Mouse (Mus musculus) layer of hippocampus, postnatal 10 days (tissue): ENCODE data around the gene Eml1. TPM values are rescaled to one million over a fixed set of nuclear protein-coding genes. Genes with fewer than 3 reads are reported as not detected.

ENCODE experiments used
- DNase-seq, 2 experiments: peaks; one replicate each; pipeline ENCODE4 v3.0.0; 2021; ENCODE audit warnings: low spot score in 2 of 2
- total RNA-seq, 2 experiments: library from RNA; stranded (reverse); gene quantifications; 2 replicates each; pipeline ENCODE4 v1.2.3; 2021

Eml1 gene
- total RNA-seq, 2 experiments from 2014 or later = 43.5 to 51.0 TPM

- DNase-seq = peak; percentile 55 to 59
Measured at GRCm38 (mm10) chr12:108541088-108541487, 170.3 kb downstream of the Eml1 start.

DNA sequence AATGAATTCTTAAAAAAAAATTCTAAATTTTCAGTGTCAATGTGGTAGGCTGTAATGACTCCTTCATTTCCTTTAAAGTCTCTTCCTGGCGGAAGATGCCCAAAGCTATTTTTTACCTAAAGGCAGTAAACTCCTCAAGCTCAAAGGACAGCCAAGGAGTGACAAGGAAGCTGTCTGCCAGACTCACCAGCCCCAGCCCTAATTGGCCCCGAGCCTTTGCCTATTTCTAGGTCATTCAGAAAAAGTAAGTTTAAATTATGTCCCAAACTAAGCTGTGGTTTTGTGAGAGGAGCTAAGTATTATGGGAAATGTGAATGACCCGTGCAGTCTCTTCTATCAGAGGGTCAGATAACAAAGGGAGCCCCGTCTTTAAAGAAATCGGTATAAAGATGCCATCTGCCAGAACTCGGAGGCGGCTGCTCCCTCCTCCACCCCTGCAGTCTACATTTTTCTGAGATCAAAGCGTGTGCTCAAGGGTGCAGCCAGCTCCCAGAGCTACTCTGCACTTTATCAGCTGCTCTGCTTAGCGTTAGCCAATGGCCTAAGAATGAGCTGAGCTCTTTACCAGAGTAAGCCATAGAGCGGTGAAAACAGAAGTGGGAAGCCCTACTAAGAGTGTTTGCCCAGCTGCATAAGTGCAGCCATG is 175.9 kb downstream of the Eml1 start:
- DNase-seq = no peak

DNA sequence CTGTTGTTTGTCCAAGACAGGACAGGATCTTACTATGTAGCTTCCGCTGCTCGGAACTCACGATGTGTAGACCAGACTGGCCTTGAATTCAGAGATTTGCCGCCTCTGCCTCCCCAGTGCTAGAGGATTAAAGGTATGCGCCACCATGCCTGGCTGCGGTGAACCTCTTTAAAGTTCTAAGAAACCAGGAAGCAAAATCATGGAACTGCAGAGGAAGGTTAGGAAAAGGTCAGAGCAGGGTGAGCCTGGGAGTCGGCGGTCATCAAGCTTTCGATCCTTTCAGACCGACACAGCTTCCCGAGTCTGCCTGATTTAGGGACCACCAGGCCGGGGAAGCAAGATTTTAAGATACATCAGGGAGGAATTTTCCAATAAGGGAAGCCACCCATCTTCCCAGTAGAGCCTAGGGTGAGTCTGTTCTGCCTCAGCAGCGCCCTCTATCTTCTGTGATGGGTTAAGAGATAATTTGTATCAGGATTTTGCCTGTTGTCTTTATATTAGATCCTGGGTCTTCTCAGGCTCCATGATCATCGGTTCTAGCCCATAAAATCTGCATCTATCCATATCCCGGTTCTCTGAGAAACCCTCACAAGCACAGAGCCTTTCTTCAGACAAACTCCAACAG is 176.6 kb downstream of the Eml1 start:
- no peak for DNase-seq

DNA sequence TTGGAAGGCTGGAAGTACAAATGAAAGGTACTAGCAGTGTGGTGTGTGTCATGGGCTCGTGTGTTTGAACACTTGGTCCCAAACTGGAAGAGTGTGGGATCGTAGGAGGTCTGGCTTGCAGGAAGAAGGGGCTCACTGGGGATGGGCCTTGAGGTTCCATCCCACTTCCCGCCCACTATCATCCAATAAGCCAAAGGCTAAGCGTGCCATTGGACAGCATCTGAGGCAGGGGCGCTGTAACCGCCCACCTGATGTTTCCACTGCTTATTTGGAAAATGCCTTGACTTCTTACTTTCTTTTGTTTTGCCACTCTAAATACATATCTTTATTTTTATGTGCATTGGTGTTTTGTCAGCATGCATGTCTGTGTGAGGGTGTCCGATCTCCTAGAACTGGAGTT is 181.0 kb downstream of the Eml1 start:
- DNase-seq = no peak

- DNase-seq = no peak
Measured at GRCm38 (mm10) chr12:108553079-108553478, 182.3 kb downstream of the Eml1 start.

DNA sequence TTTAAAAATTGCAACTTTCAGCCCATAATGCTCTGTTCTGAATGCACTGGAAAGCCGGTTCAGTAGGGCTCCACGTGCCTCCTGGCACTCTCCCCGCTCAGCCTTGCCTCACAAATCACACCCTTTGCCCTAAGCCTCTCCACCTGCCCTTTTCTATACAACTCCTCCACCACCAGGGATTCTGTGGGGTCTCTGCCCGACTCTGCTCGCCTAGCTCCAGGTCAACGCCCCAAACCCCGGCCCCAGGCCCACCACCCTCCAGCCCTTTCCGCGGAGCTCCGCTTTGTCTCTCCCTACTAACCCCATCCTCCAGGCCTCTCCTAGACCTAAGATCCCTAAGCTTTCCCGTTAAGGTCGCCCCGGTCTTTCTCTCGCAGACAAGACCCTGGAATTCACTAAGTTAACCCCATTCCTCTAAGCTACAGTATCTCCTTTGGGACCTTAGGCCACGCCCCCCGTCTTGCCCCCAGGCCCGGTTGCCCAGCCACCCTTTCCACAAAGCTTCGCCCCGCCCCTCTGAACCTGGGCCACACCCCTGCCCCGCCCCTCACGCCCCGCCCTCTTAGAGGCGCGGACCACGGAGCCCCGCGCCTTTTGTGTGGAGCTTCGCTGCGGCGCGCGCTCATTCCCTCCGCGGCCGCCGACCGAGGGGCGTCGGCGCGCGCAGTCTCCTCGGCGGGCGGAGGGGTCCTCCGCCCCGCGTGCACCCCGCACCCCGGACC is 183.5 kb downstream of the Eml1 start, which contains the start of gene Evl:
Gene Evl (plus strand): TSS at position 601 of the 722 bp plus-strand sequence.
- peak; percentile 80 to 90 for DNase-seq

DNA sequence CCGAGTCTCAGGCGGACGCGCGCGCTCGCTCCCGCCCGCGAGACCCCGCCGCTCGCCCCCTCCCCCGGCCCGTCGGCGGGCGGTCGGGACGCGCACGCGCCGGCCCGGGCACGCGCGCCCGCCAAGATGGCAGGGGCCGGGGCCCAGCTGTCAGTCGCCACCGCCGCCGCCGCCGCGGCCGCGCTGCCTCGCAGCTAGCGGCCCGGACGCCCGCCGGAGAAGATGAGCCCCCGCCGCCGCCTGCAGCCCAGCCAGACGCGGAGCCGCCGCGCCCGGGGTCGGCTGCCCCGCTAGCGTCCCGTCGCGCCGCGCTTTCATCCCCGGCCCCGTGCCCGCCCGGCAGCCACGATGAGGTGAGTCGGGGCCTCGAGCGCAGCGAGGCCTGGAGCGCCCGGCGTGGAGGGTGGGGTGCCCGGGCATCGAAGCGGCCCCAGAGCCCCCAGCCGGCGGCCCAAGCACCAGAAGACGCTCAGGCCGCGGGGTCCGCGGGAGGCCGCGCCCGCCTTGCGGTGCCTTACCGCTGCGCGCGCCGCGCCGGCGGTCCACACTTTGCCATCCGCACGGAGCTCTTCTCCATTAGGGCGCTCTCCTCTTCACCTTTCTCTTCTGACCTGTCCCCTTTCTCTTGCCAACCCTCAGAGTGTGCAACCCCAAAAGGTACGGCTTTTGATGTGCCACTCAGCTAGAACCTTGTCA is 184.3 kb downstream of the Eml1 start:
- DNase-seq = peak; percentile 60 to 77

DNA sequence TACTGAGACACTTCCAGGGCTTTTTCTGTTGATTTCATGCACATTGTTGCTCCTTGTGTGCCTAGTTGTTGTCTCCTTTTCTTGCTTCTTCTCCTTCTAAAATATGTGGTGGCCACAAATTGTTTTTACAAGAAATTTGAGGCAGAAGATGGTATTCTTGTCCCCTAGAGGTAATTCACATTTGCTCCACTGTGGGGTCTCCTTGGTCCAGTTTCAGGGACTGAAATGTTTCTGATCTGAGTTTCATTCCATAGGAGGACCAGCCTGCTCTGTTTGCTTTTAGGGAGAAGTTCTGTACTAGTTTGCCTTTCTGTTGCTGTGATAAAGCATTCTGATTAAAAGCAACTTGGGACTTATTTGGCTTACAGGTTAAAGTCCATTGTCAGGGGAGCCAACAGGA is 187.4 kb downstream of the Eml1 start:
- DNase-seq = no peak

DNA sequence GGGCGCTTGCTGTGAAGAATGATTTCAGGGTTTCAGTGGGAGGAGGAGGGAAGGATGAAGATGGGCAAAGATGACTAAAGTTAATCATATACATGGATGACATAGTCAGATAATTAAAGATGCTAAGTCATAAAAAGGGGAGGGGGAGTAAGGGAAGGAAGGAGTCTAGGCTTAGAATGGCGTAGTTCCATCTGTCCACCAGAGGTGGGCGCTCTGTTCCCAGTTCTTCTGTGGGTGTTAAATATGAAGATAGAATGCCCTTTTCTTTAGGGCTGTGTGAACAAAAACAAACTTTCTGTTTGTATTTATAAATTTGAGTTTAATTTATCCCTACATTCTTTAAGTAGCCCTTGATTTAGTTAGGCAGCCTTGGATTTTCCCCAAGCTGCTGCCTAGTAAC is 192.5 kb downstream of the Eml1 start:
- DNase-seq = no peak

DNA sequence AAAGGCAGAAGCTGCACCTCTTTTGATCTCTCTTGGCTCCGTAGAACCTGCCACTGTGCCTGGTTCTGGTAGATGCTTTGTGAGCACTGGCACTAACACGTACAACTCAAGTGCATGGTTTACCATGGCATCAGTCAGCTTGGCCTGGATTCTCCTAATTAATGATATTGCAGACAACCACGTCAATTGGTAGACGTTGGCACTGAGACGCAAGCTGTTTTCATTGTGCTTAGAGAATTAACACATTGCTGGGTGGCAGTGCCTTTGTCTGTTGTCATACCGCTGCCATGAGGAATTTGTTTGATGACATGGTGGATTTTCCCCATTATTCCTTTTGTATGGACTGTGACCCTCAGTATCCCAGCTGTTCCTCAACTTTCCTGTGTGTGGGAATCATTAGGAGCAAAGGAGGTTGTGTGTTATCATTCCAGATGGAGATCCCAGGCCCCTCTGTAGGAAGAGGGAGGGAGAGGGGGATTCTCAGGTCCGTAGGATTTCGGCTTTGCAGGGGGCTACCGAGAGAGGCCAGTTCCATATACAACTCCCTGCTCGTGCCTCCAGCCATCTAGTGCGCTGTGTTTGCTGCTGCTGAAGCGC is 194.3 kb downstream of the Eml1 start:
- no peak for DNase-seq

- no peak for DNase-seq
Measured at GRCm38 (mm10) chr12:108579156-108579871, 208.6 kb downstream of the Eml1 start.

- DNase-seq = peak in 1 of 2 experiments; percentile 17
Measured at GRCm38 (mm10) chr12:108583775-108584174, 213.0 kb downstream of the Eml1 start.

Other genes starting within 250 kb of the Eml1 start
- 100 to 1,000 TPM; 113 to 119 TPM for gene Setd3, start 191.6 kb upstream of the Eml1 start, total RNA-seq
- gene Ccnk, start 191.4 kb upstream of the Eml1 start, total RNA-seq = 10 to 100 TPM; 29.4 to 33.9 TPM
- 10 to 100 TPM; 58.6 to 62.9 TPM for gene Ccdc85c, start 95.5 kb upstream of the Eml1 start, total RNA-seq
- 1 to 10 TPM; 6.3 to 7.4 TPM for gene Hhipl1, start 64.7 kb upstream of the Eml1 start, total RNA-seq
- gene Cyp46a1, start 36.6 kb upstream of the Eml1 start, total RNA-seq = 100 to 1,000 TPM in 1 of 2 experiments, 10 to 100 TPM in 1; 89.7 to 103 TPM
- 100 to 1,000 TPM; 312 to 327 TPM for gene Evl, start 183.8 kb downstream of the Eml1 start, total RNA-seq